26 mouse cellular contexts compared by ENCODE assay signal in the genomic region with DNA sequence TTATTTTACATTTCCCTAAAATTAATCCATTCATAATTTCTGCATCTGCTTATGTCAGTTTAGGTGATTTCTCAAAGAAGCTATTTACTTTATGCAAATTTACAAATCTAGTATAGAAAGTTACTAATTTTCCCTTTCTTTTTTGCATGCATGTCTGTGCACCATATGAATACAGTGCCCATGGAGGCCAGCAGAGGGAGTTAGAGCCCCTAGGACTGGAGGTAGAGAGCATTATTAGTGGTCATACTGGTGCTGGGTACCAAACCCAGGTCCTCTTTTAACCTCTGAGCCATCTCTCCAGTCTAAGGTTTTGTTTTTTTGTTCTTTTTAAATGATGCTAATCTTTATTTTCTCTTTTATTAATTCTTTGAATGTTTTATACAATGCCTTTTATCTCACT.
A peak's percentile ranks its signal among the peaks of the same experiment; 100 is the strongest.
DNase-seq lines count a peak whose midpoint lies in the region; ATAC-seq and TF ChIP-seq lines count a peak whose summit lies in the region.
"Had no signal": no experiment of that assay in that cellular context is flagged by ENCODE, and none has a peak within 500 bp of the region (broad histone marks: within the 10 kb centered on the region; RNA-seq: fewer than 3 reads in every experiment).

No protein-coding gene starts in this region.

- TF ChIP-seq EP300 in ES-Bruce4 (IDR thresholded peaks at IDR 0.05; ENCODE audit: insufficient read depth, low read depth, low read length) = no peak

- peak; percentile 28; the same call in 1 of the 2 replicates for TF ChIP-seq CTCF in kidney, postnatal 0 days (IDR thresholded peaks at IDR 0.05; ENCODE audit: low read depth)
- TF ChIP-seq CTCF in ES-Bruce4 (IDR thresholded peaks at IDR 0.05; ENCODE audit: low read depth, low read length) = peak; percentile 33

- TF ChIP-seq POLR2A in ES-Bruce4 (IDR thresholded peaks at IDR 0.05; ENCODE audit: insufficient read depth, low read length) = no peak

- H3K4me2 ChIP-seq in kidney, postnatal 0 days (ENCODE audit: low read length) = no peak overlapping the region
- no peak overlapping the region for H3K4me2 ChIP-seq in kidney, embryonic 14.5 days (replicated peaks; ENCODE audit: low read depth, low read length)
- H3K4me2 ChIP-seq: embryonic facial prominence, embryonic 13.5 days; forebrain, embryonic 13.5 days; lung, embryonic 15.5 days; midbrain, embryonic 15.5 days; stomach, embryonic 15.5 days had no signal

- no peak overlapping the region for H3K4me3 ChIP-seq in kidney, postnatal 0 days (replicated peaks; ENCODE audit: low read depth, low read length)
- no peak overlapping the region for H3K4me3 ChIP-seq in kidney, embryonic 14.5 days (ENCODE audit: low read length)
- H3K4me3 ChIP-seq in ES-Bruce4 (ENCODE audit: low read depth, low read length) = no peak overlapping the region
- H3K4me3 ChIP-seq: embryonic facial prominence, embryonic 13.5 days; forebrain, embryonic 13.5 days; gastrocnemius, adult 2 months; heart, embryonic 10.5 days; hindbrain, embryonic 10.5 days; lung, embryonic 15.5 days; midbrain, embryonic 15.5 days; stomach, embryonic 15.5 days had no signal

- no peaks in the 10 kb centered on the region for H3K36me3 ChIP-seq in kidney, postnatal 0 days (ENCODE audit: insufficient read depth, low read length)
- no peaks in the 10 kb centered on the region for H3K36me3 ChIP-seq in kidney, embryonic 14.5 days (ENCODE audit: control insufficient read depth, insufficient read depth, low read length)
- H3K36me3 ChIP-seq in ES-Bruce4 (ENCODE audit: control insufficient read depth, insufficient read depth, low read length, poor library complexity, severe bottlenecking) = no peaks in the 10 kb centered on the region
- H3K36me3 ChIP-seq: embryonic facial prominence, embryonic 13.5 days; G1E; heart, embryonic 10.5 days; hindbrain, embryonic 10.5 days; lung, embryonic 15.5 days; midbrain, embryonic 15.5 days; stomach, embryonic 15.5 days had no signal

- H3K27ac ChIP-seq in kidney, postnatal 0 days = no peak overlapping the region
- no peak overlapping the region for H3K27ac ChIP-seq in kidney, embryonic 14.5 days (ENCODE audit: low read depth, low read length)
- no peak overlapping the region for H3K27ac ChIP-seq in ES-Bruce4 (ENCODE audit: insufficient read depth, low read length)
- H3K27ac ChIP-seq: embryonic facial prominence, embryonic 13.5 days; forebrain, embryonic 13.5 days; gastrocnemius, adult 2 months; heart, embryonic 10.5 days; hindbrain, embryonic 10.5 days; liver, embryonic 14.5 days; lung, embryonic 15.5 days; macrophage; midbrain, embryonic 15.5 days; stomach, embryonic 15.5 days had no signal

- ATAC-seq in kidney, postnatal 0 days (replicated peaks; ENCODE audit: low FRiP score, low read depth) = no peak
- ATAC-seq in kidney, embryonic 14.5 days (ENCODE audit: low FRiP score, low TSS enrichment) = no peak
- ATAC-seq: forebrain, embryonic 13.5 days; midbrain, embryonic 15.5 days had no signal

- no peaks in the 10 kb centered on the region for H3K4me1 ChIP-seq in kidney, postnatal 0 days (replicated peaks; ENCODE audit: insufficient read depth, low read length)
- no peaks in the 10 kb centered on the region for H3K4me1 ChIP-seq in kidney, embryonic 14.5 days (ENCODE audit: control insufficient read depth, insufficient read depth, low read length)
- no peaks in the 10 kb centered on the region for H3K4me1 ChIP-seq in ES-Bruce4 (ENCODE audit: control insufficient read depth, insufficient read depth, low read length)
- H3K4me1 ChIP-seq: embryonic facial prominence, embryonic 13.5 days; forebrain, embryonic 13.5 days; heart, embryonic 10.5 days; hindbrain, embryonic 10.5 days; lung, embryonic 15.5 days; midbrain, embryonic 15.5 days; stomach, embryonic 15.5 days had no signal

- no peak overlapping the region for H3K9ac ChIP-seq in kidney, postnatal 0 days (ENCODE audit: low read depth, low read length)
- H3K9ac ChIP-seq in kidney, embryonic 14.5 days (ENCODE audit: low read depth, low read length) = no peak overlapping the region
- H3K9ac ChIP-seq in ES-Bruce4 (ENCODE audit: low read depth, poor library complexity, severe bottlenecking) = no peak overlapping the region
- H3K9ac ChIP-seq: embryonic facial prominence, embryonic 13.5 days; forebrain, embryonic 13.5 days; liver, embryonic 14.5 days; lung, embryonic 15.5 days; midbrain, embryonic 15.5 days; stomach, embryonic 15.5 days had no signal

- no peak for DNase-seq in kidney, postnatal 0 days (ENCODE audit: low spot score)
- DNase-seq in thymus, postnatal 14 days = peak; percentile 13
- no peak for DNase-seq in thymus, postnatal 10 days (ENCODE audit: low spot score in 2 of 2)
- DNase-seq in ZHBTc4 (ENCODE audit: low read depth, low spot score) = peak; percentile 39
- no peak for DNase-seq in retina, embryonic 14.5 days (ENCODE audit: low spot score)
- DNase-seq: adrenal gland, postnatal 10 days; cerebellum, adult 18-20 months; cerebellum, postnatal 36 days; embryo, embryonic 11 days; gastrocnemius, adult 2 months; kidney, adult 18-20 months; kidney, postnatal 10 days; layer of hippocampus, postnatal 36 days; right cerebral cortex, adult 18-20 months had no signal

- no peaks in the 10 kb centered on the region for H3K9me3 ChIP-seq in kidney, postnatal 0 days (replicated peaks; ENCODE audit: low read length)
- H3K9me3 ChIP-seq in kidney, embryonic 14.5 days (ENCODE audit: control insufficient read depth, low read length) = no peaks in the 10 kb centered on the region
- H3K9me3 ChIP-seq in ES-Bruce4 (replicated peaks; ENCODE audit: control insufficient read depth, insufficient read depth, low read length, poor library complexity, severe bottlenecking) = no peaks in the 10 kb centered on the region; the same call in 1 of the 2 replicates
- H3K9me3 ChIP-seq: embryonic facial prominence, embryonic 13.5 days; forebrain, embryonic 13.5 days; heart, embryonic 10.5 days; hindbrain, embryonic 10.5 days; lung, embryonic 15.5 days; midbrain, embryonic 15.5 days; stomach, embryonic 15.5 days had no signal

- H3K27me3 ChIP-seq in kidney, postnatal 0 days (ENCODE audit: insufficient read depth, low read length) = no peaks in the 10 kb centered on the region
- H3K27me3 ChIP-seq in kidney, embryonic 14.5 days (ENCODE audit: control insufficient read depth, insufficient read depth, low read length) = no peaks in the 10 kb centered on the region
- H3K27me3 ChIP-seq in ES-Bruce4 (ENCODE audit: control insufficient read depth, insufficient read depth, low read length, poor library complexity, severe bottlenecking) = no peaks in the 10 kb centered on the region
- H3K27me3 ChIP-seq: embryonic facial prominence, embryonic 13.5 days; forebrain, embryonic 13.5 days; lung, embryonic 15.5 days; midbrain, embryonic 15.5 days; stomach, embryonic 15.5 days had no signal

Comparison
In these comparisons a context has a peak if more than half of its experiments do, and no peak if none do; other contexts are left out.
1. DNase-seq: peak in thymus, postnatal 14 days (single experiment) and ZHBTc4 (single experiment); none in kidney, postnatal 0 days (single experiment), thymus, postnatal 10 days (0 of 2) and retina, embryonic 14.5 days (single experiment).